Mouse (Mus musculus) MEL (cell line): ENCODE measurements around the gene Brpf1. TPM values are rescaled to one million over a fixed set of nuclear protein-coding genes. Genes with fewer than 3 reads are reported as not detected.

Experiments used
- DNase-seq: peaks from one replicate; pipeline ENCODE4 v3.0.0; 2011; ENCODE audit warnings: low read depth, low spot score
- H3K27ac ChIP-seq: 2 replicates; pipeline ENCODE4 v1.5.1; 2012; ENCODE audit warnings: low read depth, mild to moderate bottlenecking, control low read depth, low read length, moderate library complexity; ENCODE audit not compliant: control insufficient read depth
- H3K27me3 ChIP-seq, 2 experiments: fragments of 150-350 bp in 1 of 2; sonication (generic) in 1 of 2; 2 replicates each; pipeline ENCODE4 v1.6.1; 2012; ENCODE audit warnings: low read length in 2 of 2, mild to moderate bottlenecking in 2 of 2, improper control_type of control experiment in 1 of 2, moderate library complexity in 1 of 2; ENCODE audit not compliant: insufficient read depth in 2 of 2, control insufficient read depth in 1 of 2
- H3K36me3 ChIP-seq, 2 experiments: 2 replicates each; pipeline ENCODE4 v1.6.1; 2012 to 2014; ENCODE audit warnings: low read length in 2 of 2, improper control_type of control experiment in 1 of 2, inconsistent platforms in 1 of 2, mild to moderate bottlenecking in 1 of 2; ENCODE audit not compliant: insufficient read depth in 2 of 2, control insufficient read depth in 1 of 2
- H3K4me1 ChIP-seq, 2 experiments: fragments of 150-350 bp in 1 of 2; sonication (generic) in 1 of 2; 2 replicates each; pipeline ENCODE4 v1.6.1; 2012; ENCODE audit warnings: low read length in 2 of 2, improper control_type of control experiment in 1 of 2, mild to moderate bottlenecking in 1 of 2; ENCODE audit not compliant: insufficient read depth in 2 of 2, control insufficient read depth in 1 of 2
- H3K4me3 ChIP-seq, 2 experiments: fragments of 150-350 bp in 1 of 2; sonication (generic) in 1 of 2; 2 replicates each; pipeline ENCODE4 v1.5.1; 2012; ENCODE audit warnings: low read depth in 2 of 2, low read length in 2 of 2, mild to moderate bottlenecking in 2 of 2, moderate library complexity in 2 of 2, control low read depth in 1 of 2, improper control_type of control experiment in 1 of 2; ENCODE audit not compliant: control insufficient read depth in 1 of 2, insufficient read depth in 1 of 2
- H3K79me2 ChIP-seq: 2 replicates; pipeline ENCODE4 v1.6.1; 2012; ENCODE audit warnings: mild to moderate bottlenecking, low read length, moderate library complexity; ENCODE audit not compliant: control insufficient read depth, poor library complexity, insufficient read depth
- H3K9ac ChIP-seq: 2 replicates; pipeline ENCODE4 v1.6.1; 2012; ENCODE audit warnings: low read depth, mild to moderate bottlenecking, control low read depth, low read length, moderate library complexity; ENCODE audit not compliant: control insufficient read depth, poor library complexity, severe bottlenecking
- H3K9me3 ChIP-seq: fragments of 150-350 bp; sonication (generic); replicated peaks from 2 replicates; pipeline ENCODE4 v1.6.1; 2012; ENCODE audit warnings: mild to moderate bottlenecking, low read length, improper control_type of control experiment, moderate library complexity; ENCODE audit not compliant: insufficient read depth
- MYC ChIP-seq: IDR thresholded peaks from 2 replicates; pipeline ENCODE4 v1.6.1; 2011; ENCODE audit warnings: low read depth, mild to moderate bottlenecking, low read length, improper control_type of control experiment, moderate library complexity
- NELFE ChIP-seq: IDR thresholded peaks from 2 replicates; pipeline ENCODE4 v1.6.1; 2011; ENCODE audit warnings: low read depth, low read length, improper control_type of control experiment
- POLR2A ChIP-seq, 2 experiments: IDR thresholded peaks; 2 replicates each; pipeline ENCODE4 v1.6.1; 2011 to 2012; ENCODE audit warnings: low read length in 2 of 2, mild to moderate bottlenecking in 2 of 2, control low read depth in 1 of 2, improper control_type of control experiment in 1 of 2, low read depth in 1 of 2, moderate library complexity in 1 of 2; ENCODE audit not compliant: control insufficient read depth in 1 of 2, insufficient read depth in 1 of 2, poor library complexity in 1 of 2
- RCOR1 ChIP-seq: IDR thresholded peaks from 2 replicates; pipeline ENCODE4 v1.6.1; 2012; ENCODE audit warnings: low read depth, mild to moderate bottlenecking, inconsistent platforms, low read length, improper control_type of control experiment
- UBTF ChIP-seq: IDR thresholded peaks from 2 replicates; pipeline ENCODE4 v1.6.1; 2012; ENCODE audit warnings: low read depth, mild to moderate bottlenecking, inconsistent platforms, low read length, improper control_type of control experiment, moderate library complexity, borderline replicate concordance; ENCODE audit not compliant: insufficient read depth
- USF1 ChIP-seq: IDR thresholded peaks from 2 replicates; pipeline ENCODE4 v1.6.1; 2014; ENCODE audit warnings: low read depth, mild to moderate bottlenecking, inconsistent platforms, low read length, improper control_type of control experiment, moderate library complexity
- polyA plus RNA-seq, 2 experiments: library from polyadenylated mRNA; stranded (reverse) in 1 of 2; unstranded in 1 of 2; fragments of >175 nt in 1 of 2; fragments of >200 nt in 1 of 2; gene quantifications; 2 replicates each; pipeline versions ENCODE4 v1.2.1 to v1.2.4; 2012; ENCODE audit warnings: low replicate concordance in 2 of 2, low read depth in 1 of 2; ENCODE audit not compliant: insufficient read length in 2 of 2, insufficient read depth in 1 of 2, missing spikeins in 1 of 2
- total RNA-seq: library from RNA; depleted of rRNA; stranded (reverse); fragments of 300-350 nt; gene quantifications from 2 replicates; pipeline ENCODE4 v1.2.3, GENCODE M21; 2012

Brpf1 gene
- total and polyA plus RNA-seq, 3 experiments = 32.6 to 46.8 (median 44.9) TPM

DNA sequence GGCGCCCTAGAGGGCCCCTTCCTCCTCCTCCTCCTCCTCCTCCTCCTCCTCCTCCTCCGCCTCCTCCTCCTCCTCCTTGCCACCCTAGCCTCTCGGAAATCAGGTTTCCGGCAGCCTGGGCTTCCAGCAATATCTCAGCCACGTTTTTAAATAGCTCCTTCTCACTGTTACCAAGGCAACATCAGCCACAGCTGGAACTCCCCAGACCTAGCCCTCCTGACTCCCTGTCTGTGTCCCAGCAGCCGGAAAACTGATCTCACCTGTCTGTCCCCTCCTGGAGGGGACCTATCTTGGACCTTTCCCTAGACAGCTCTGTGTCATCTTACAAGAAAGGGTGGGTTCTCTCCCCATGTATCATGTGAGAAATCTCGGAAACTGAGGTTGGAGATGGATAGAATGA, 35.4 kb downstream of the Brpf1 start:
- no peak overlapping the region for H3K27ac ChIP-seq
- H3K9ac ChIP-seq = no peak overlapping the region
- no peak overlapping the region for H3K4me3 ChIP-seq
- no peaks in the 10 kb centered on the region for H3K79me2 ChIP-seq
- no peak for DNase-seq
- peaks cover 0 to 6% of the 10 kb centered on the region in 2 experiments; a peak in 1 of 4 replicates for H3K36me3 ChIP-seq
- peaks cover 4 to 18% of the 10 kb centered on the region in 2 experiments for H3K4me1 ChIP-seq
- H3K9me3 ChIP-seq = no peaks in the 10 kb centered on the region
- H3K27me3 ChIP-seq = no peaks in the 10 kb centered on the region
- TF ChIP-seq UBTF = no peak

DNA sequence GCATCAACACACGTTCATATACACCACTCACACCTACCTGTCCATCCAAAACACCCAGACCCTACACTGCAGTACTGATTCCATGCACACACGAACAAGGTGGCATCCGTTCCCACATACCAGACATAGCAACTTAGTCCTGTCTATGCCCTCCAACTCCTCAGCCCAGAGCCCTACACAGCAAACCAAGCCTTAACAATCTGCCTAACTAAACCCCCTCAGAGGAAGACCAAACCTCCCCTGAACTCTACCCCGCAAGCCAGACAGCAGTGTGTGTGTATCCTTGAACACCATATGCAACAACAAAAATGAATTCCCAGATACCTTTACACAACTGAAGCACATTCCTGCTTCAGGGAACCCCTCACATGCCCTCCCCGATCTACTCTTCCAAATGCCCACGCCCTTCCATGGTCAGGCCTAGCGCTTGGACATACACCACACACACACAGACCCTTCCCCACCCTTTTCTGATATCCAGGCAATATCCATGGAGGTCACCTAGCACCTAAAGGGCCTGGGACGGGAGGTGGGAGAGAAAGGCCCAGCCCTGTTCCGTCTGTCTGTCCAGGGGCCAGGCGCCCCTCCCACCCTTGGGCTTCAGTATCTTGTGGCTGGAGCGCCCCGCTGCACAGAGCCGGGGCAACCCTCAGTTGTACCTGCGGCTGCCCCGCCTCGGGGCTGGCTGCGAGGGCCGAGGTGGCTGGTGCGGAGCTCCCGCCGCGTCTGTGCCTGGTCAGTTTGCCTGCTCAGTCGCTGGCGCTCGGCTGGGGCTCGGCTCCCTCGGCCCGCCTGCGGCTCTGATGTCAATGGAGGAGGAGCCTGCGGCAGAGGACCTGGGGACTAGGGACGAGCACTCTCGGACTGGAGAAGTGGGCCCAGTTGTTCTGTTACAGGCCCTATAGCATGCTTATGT, 36.5 kb downstream of the Brpf1 start, which contains the start of gene Camk1:
Gene Camk1 (minus strand): TSS at position 808 of the 916 bp plus-strand sequence.
- no peaks in the 10 kb centered on the region for H3K27me3 ChIP-seq
- peaks cover 4 to 18% of the 10 kb centered on the region in 2 experiments for H3K4me1 ChIP-seq

DNA sequence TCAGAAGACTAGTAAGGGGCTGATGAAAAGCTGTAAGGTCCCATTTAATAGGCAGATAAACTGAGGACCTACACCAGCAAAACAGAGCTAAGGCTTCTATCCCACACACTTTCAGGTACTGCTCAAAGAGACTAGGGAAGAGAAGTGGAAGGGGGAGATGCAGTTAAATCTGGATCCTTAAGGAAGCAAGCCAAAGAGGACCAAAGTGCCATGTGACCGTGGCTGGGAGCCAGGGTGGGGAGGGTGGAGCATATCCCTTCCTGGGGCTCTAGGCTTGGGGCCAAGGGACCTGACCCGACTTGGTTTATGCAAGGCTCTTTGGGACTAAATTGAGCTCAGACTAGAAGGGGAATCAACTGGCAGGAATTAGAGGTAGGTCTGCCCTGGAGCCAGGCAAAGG, 37.4 kb downstream of the Brpf1 start:
- H3K9me3 ChIP-seq = no peaks in the 10 kb centered on the region
- no peaks in the 10 kb centered on the region for H3K79me2 ChIP-seq
- peak overlapping the region; percentile 66 to 83 for H3K4me3 ChIP-seq
- H3K27ac ChIP-seq = no peak overlapping the region
- DNase-seq = peak; percentile 38
- no peaks in the 10 kb centered on the region for H3K27me3 ChIP-seq
- H3K36me3 ChIP-seq = peaks cover 0 to 6% of the 10 kb centered on the region in 2 experiments; a peak in 1 of 4 replicates
- H3K4me1 ChIP-seq = peaks cover 4 to 18% of the 10 kb centered on the region in 2 experiments
- no peak for TF ChIP-seq MYC
- peak; percentile 73 for TF ChIP-seq USF1
- peak overlapping the region; percentile 69; the same call in 1 of the 2 replicates for H3K9ac ChIP-seq

More for the DNA sequence above, 36.5 kb downstream of the Brpf1 start, which contains the start of gene Camk1:
- Histone ChIP-seq H3K79me2 (no peaks in the 10 kb centered on the region), H3K9ac (peak within 1 kb of the TSS; percentile 69), H3K9me3 (no peaks in the 10 kb centered on the region), H3K36me3 (peaks cover 0 to 6% of the 10 kb centered on the region in 2 experiments; a peak in 1 of 4 replicates), H3K27ac (no peak within 1 kb of the TSS), H3K4me3 (peak within 1 kb of the TSS; percentile 66 to 83)
- DNase-seq = peak; percentile 67
- TF ChIP-seq POLR2A (IDR thresholded peaks at IDR 0.05; ENCODE audit: control insufficient read depth in 1 of 2, insufficient read depth in 1 of 2, low read depth in 1 of 2, low read length in 2 of 2, poor library complexity in 1 of 2) (peak in 1 of 2 experiments; percentile 54; a peak in 2 of 4 replicates), NELFE (0 out of 2 replicates have a peak, but pooled peaks have one; percentile 26), RCOR1 (no peak)
